Comparison of ENCODE assay signal across 12 mouse cellular contexts in genomic region chr5:99224571-99225011, GRCm38 (mm10).
A peak's percentile ranks its signal among the peaks of the same experiment; 100 is the strongest.
DNase-seq lines count a peak whose midpoint lies in the region; ATAC-seq lines count a peak whose summit lies in the region.
"Had no signal": no experiment of that assay in that cellular context is flagged by ENCODE, and none has a peak within 500 bp of the region (broad histone marks: within the 10 kb centered on the region; RNA-seq: fewer than 3 reads in every experiment).

No protein-coding gene starts in this region.

- no peak overlapping the region for H3K4me2 ChIP-seq in kidney, embryonic 16.5 days (replicated peaks; ENCODE audit: low read depth, low read length)
- H3K4me2 ChIP-seq in intestine, embryonic 15.5 days (replicated peaks) = no peak overlapping the region
- no peak overlapping the region for H3K4me2 ChIP-seq in heart, embryonic 11.5 days
- H3K4me2 ChIP-seq: heart, embryonic 13.5 days had no signal

- no peak overlapping the region for H3K27ac ChIP-seq in kidney, embryonic 16.5 days (ENCODE audit: low read length)
- H3K27ac ChIP-seq in intestine, embryonic 15.5 days = no peak overlapping the region
- H3K27ac ChIP-seq in heart, embryonic 11.5 days (ENCODE audit: low read depth, low read length) = no peak overlapping the region
- H3K27ac ChIP-seq: heart, embryonic 13.5 days had no signal

- H3K36me3 ChIP-seq in kidney, embryonic 16.5 days (ENCODE audit: insufficient read depth, low read length) = peaks cover 32% of the 10 kb centered on the region
- 0 out of 2 replicates have a peak, but pooled peaks cover 3% of the 10 kb centered on the region for H3K36me3 ChIP-seq in intestine, embryonic 15.5 days
- H3K36me3 ChIP-seq in heart, embryonic 11.5 days (ENCODE audit: control insufficient read depth, insufficient read depth, low read length) = peaks cover 56% of the 10 kb centered on the region

- no peak overlapping the region for H3K4me3 ChIP-seq in kidney, embryonic 16.5 days (ENCODE audit: low read length)
- no peak overlapping the region for H3K4me3 ChIP-seq in intestine, embryonic 15.5 days (replicated peaks)
- H3K4me3 ChIP-seq in heart, embryonic 11.5 days (ENCODE audit: low read depth, low read length) = no peak overlapping the region
- H3K4me3 ChIP-seq: erythroblast, embryonic 14.5 days; heart, embryonic 13.5 days had no signal

- no peaks in the 10 kb centered on the region for H3K27me3 ChIP-seq in kidney, embryonic 16.5 days (ENCODE audit: insufficient read depth, low read length)
- no peaks in the 10 kb centered on the region for H3K27me3 ChIP-seq in intestine, embryonic 15.5 days (replicated peaks)
- H3K27me3 ChIP-seq in heart, embryonic 11.5 days (ENCODE audit: control insufficient read depth, insufficient read depth, low read length) = no peaks in the 10 kb centered on the region
- H3K27me3 ChIP-seq: heart, embryonic 13.5 days had no signal

- peaks cover 4% of the 10 kb centered on the region for H3K9me3 ChIP-seq in kidney, embryonic 16.5 days (ENCODE audit: low read length)
- H3K9me3 ChIP-seq in intestine, embryonic 15.5 days = no peaks in the 10 kb centered on the region
- no peaks in the 10 kb centered on the region for H3K9me3 ChIP-seq in heart, embryonic 11.5 days (replicated peaks; ENCODE audit: control insufficient read depth, low read length)

- 28% methylated on average over 5 of the region's 5 CpGs for WGBS in kidney, embryonic 16.5 days
- WGBS in intestine, embryonic 15.5 days = 55% methylated on average over 5 of the region's 5 CpGs
- WGBS in heart, embryonic 11.5 days (ENCODE audit: insufficient replicate concordance) = 70% methylated on average over 5 of the region's 5 CpGs

- ATAC-seq in kidney, embryonic 16.5 days (ENCODE audit: low FRiP score, low TSS enrichment) = peak; percentile 54; the same call in 1 of the 2 replicates
- no peak for ATAC-seq in intestine, embryonic 15.5 days
- ATAC-seq in heart, embryonic 11.5 days (replicated peaks; ENCODE audit: insufficient number of reproducible peaks, low FRiP score, low TSS enrichment) = no peak

- peak; percentile 26 for DNase-seq in embryo, embryonic 10.5 days (ENCODE audit: low spot score)
- DNase-seq in embryo, embryonic 9.5 days (ENCODE audit: extremely low spot score) = no peak
- no peak for DNase-seq in kidney, postnatal 10 days
- peak; percentile 43 for DNase-seq in urinary bladder, postnatal 14 days (ENCODE audit: low spot score)
- no peak for DNase-seq in urinary bladder, postnatal 25 days (ENCODE audit: low spot score)
- DNase-seq: kidney, adult 18-20 months; lung, adult 18-20 months had no signal

- H3K4me1 ChIP-seq in kidney, embryonic 16.5 days (ENCODE audit: insufficient read depth, low read length) = peaks cover 7% of the 10 kb centered on the region; the same call in 1 of the 2 replicates
- H3K4me1 ChIP-seq in intestine, embryonic 15.5 days (replicated peaks) = 0 out of 2 replicates have a peak, but pooled peaks cover 2% of the 10 kb centered on the region
- H3K4me1 ChIP-seq in heart, embryonic 11.5 days (ENCODE audit: control insufficient read depth, insufficient read depth, low read length) = no peaks in the 10 kb centered on the region

- H3K9ac ChIP-seq in kidney, embryonic 16.5 days (replicated peaks; ENCODE audit: low read length) = no peak overlapping the region
- H3K9ac ChIP-seq in intestine, embryonic 15.5 days = no peak overlapping the region
- H3K9ac ChIP-seq in heart, embryonic 11.5 days (ENCODE audit: low read depth, low read length) = no peak overlapping the region
- H3K9ac ChIP-seq: heart, embryonic 13.5 days had no signal

Comparison
In these comparisons a context has a peak if more than half of its experiments do, and no peak if none do; other contexts are left out.
1. DNase-seq: peak in embryo, embryonic 10.5 days (single experiment) and urinary bladder, postnatal 14 days (single experiment); none in embryo, embryonic 9.5 days (single experiment), kidney, postnatal 10 days (single experiment) and urinary bladder, postnatal 25 days (single experiment).